Mouse (Mus musculus): ENCODE measurements around the gene Cradd.

Gene Cradd

DNA sequence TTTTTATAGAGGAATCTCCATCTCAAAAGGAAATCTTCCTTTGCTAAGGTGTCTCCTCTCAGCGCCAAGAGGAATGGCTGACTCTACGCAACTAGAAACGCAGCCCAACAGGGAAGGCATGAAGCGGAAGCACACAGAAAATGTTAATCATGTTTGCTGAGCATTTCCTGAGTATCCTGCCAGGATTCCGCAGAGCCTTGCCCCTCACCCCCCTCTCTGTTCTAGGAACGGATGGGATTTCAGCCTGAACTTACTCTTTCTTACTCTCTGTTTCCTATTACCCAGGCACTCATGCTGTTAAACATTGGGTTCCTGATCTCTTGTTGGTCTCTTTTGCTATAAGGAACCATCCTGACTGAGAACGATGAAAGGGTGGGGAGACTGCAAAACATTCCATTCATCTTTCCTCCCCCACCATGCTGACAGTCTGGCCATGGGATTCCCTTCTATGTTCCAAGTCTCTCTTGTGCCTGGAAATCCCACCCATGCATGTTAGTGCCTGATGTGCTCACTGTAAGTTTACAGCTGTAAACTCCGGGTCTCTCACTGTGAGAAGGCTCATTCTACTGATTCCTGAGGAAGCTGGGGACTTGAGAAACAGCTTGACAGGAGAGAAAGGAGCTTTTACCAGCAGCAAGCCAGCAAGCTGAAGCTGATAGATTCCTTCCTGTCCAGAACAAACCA is 161.1 kb downstream of the Cradd start:
- DNase-seq (ENCODE audit: low read depth, low spot score), result no peak

GRCm38 (mm10) chr10:95159675-95160256 is 164.2 kb downstream of the Cradd start:
- DNase-seq (ENCODE audit: low read depth, low spot score), result no peak

GRCm38 (mm10) chr10:95156410-95156809 is 167.5 kb downstream of the Cradd start:
- DNase-seq (ENCODE audit: low read depth, low spot score), result peak; percentile 40

GRCm38 (mm10) chr10:95154675-95155074 is 169.3 kb downstream of the Cradd start:
- DNase-seq (ENCODE audit: low read depth, low spot score), result no peak

DNA sequence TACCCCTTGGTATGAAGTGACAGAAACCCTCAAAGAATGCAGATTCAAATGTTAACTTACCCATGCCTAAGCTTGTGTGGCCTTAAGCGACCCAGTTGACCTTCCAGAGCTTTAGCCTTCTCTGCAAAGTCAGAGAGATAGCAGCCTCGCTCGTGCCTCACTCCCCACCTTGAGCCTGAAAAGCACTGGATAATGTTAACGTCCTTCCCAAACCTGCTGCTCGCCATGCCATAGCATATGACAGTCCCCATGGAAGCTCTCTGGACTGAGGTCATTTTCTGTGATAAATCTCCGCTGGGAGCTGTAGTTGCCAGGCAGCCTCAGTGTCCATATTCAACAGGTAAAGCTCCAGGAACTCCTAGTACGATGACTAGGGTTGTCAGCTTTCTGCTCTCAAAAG is 170.7 kb downstream of the Cradd start:
- no peak for DNase-seq (ENCODE audit: low read depth, low spot score)

GRCm38 (mm10) chr10:95152503-95152989 is 171.4 kb downstream of the Cradd start:
- DNase-seq (ENCODE audit: low read depth, low spot score), result no peak

- no peak for DNase-seq (ENCODE audit: low read depth, low spot score)
These were observed 172.7 kb downstream of the Cradd start for GRCm38 (mm10) chr10:95151012-95151768.

- no peak for DNase-seq (ENCODE audit: low read depth, low spot score)
These were observed 174.3 kb downstream of the Cradd start for GRCm38 (mm10) chr10:95149666-95150065.

GRCm38 (mm10) chr10:95148641-95149040 is 175.3 kb downstream of the Cradd start:
- no peak for DNase-seq (ENCODE audit: low read depth, low spot score)

DNA sequence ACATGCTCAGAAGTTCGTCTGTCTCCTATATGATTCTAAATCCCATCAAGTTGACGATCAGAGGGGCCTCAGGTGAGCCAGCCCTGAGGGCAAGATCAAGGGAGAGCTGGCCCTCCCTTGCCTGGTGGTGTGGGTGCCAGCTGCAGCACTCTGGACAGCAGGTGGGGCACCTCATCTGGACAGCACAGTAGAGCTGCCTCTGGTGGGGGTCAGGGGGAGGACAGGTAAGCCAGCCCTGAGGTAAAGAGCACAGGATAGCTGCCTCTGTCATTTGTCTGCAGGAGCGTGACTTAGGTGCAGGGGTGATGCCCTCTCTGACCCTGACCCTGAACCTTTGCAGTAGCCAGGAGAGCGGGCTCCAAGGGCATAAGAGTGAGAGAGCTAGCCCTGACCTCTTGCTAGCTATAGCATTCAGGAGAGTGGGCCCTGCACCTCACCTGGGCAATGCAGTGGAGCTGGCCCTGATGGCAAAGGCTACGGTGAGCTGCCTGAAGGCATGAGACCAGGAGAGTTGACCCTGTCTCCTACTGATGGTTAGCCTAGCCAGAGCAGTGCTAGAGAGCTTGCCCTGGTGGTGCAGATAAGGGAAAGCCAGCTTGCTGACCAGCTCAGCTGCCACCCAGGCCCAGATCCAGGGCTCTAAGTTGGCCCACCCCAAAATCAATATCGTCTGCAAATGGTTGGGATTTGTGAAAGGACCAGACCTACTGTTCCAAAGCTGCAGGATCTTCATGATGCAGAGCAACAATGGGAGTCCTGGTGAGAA is 176.6 kb downstream of the Cradd start:
- no peak for DNase-seq (ENCODE audit: low read depth, low spot score)

DNA sequence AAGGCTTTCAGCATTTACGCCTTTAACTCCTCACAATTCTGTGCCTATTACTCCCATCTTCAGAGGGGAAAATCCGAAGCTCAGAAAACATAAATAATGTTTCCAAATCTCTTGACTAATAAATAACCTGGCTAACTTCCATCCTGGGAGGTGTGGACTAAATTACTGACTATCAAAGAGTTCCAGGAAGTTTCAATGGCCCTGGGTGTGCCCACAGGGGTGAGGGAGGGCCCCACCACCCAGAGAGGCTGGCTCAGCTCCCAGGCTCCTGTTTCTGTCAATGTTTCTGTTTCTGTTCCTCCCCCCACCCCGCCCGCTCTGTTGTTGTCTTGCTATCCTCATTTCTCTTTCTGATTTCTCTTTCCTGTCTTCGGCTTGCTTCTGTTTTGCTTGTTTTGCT is 177.4 kb downstream of the Cradd start:
- no peak for DNase-seq (ENCODE audit: low read depth, low spot score)

DNA sequence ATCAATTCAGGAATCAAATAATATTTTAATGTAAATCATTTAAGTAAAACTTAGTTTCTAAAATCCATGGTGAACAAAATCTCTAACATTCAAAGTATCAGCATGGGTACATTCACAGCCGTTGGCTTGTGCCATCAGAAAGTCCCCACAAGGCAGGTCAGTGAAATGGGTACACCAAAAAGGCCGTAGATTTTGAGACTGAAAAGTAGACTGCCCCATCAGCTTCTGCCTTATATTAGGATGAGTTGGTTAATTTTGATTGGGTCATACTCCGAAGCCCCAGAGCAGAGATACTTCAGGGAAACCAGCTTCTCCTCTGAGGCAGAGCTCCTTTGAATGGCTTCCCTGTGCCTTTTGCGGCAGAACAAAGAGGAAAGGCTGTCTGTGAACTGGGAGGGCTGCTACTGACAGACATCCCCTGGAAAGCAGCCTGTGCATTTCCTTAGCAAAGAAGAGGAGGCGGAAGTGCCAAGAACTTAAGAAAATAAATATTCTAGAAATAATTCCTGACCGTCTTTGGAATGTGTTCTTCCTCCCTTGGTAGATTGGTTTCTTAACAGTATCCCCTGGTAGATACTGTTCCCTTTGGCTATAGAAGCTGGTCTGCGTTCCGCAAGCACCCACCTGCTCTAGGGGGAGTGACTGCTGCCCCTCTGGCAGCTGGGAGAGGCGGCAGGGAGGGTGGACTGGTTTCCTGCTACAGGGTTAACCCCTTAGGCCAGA is 178.6 kb downstream of the Cradd start:
- DNase-seq (ENCODE audit: low read depth, low spot score), result no peak

DNA sequence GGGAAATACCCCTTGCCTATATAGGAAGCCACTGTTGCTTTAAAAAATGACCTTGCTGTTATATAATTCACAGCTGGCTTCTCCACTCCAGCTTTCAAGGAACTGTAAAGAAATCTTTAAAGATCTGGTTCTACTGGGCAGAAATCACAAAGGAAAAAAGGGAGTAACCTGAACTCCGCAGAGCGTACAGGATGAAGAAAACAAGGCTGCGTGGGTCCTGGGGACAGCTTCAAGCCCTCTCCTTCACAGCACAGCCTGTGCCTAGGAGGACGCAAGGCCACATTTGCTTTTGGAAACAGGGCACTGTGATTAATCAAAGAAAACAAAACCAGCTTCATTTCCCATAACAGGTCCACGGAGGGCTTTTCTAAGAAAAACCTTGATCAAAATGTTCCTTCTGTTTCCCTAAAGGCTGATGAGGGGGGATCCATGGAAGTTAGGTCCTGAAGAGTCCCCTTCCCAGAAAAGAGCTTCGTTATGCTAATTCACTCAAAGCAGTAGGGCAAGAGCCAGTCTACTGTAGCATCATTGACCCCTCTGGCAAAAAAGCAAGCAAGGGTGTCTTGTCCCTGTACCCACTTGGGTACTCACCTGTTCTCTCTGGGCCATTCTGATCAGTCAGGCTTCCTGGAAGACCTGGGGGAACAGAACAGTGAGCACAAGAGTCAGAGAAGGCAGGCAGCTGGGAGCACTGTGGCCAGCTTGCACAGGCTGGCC is 179.4 kb downstream of the Cradd start:
- DNase-seq (ENCODE audit: low read depth, low spot score), result no peak

- DNase-seq (ENCODE audit: low read depth, low spot score), result no peak
These were observed 180.4 kb downstream of the Cradd start for GRCm38 (mm10) chr10:95143446-95144114.

DNA sequence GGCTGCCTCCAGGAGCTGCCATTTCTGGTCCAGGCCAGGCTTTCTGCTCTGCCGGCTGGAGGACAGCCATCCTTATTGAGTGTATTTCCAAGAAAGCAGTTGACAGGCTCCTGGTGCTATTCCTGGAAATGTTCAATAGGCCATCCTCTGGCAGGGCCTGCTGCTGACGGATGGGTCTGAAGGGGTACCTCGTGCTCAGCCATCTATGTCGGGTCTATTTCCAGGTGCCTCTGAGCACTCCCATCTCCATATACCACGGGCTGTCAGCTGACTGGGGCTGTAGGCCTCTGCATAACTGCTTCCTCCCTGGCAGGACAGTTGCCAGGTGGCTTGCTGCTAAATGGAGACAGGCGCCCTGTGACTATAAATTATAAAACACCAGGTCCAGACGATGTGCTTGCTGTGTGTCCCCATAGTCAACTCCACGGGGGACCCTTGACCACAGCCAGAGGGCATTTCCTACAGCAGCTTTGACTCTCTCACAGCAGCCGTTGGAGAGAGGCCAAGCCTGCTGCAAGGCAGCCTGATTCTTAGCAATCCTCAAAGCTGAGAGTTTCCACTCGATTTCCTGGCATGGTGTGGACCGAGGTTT is 181.0 kb downstream of the Cradd start:
- no peak for DNase-seq (ENCODE audit: low read depth, low spot score)

DNA sequence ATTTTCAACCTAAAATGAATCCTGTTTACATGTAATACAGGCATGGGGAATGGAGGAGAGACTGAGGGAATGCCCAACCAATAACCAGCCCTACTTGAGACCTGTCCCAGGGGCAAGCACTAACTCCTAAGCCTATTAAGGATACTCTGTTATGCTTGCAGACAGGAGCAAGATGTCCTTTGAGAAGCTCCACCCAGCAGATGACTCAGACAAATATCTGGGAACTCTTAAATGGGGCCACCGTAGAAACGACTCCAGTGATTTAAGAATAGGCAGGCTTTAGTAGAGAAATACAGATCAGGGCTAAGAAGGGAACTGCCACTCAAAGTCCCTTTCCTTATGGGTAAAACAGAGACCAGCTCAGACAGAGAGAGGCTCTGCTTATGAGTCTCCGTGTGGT is 182.9 kb downstream of the Cradd start:
- DNase-seq (ENCODE audit: low read depth, low spot score), result no peak

GRCm38 (mm10) chr10:95140191-95140590 is 183.7 kb downstream of the Cradd start:
- no peak for DNase-seq (ENCODE audit: low read depth, low spot score)

GRCm38 (mm10) chr10:95139645-95140044 is 184.3 kb downstream of the Cradd start:
- no peak for DNase-seq (ENCODE audit: low read depth, low spot score)

GRCm38 (mm10) chr10:95133057-95133456 is 190.9 kb downstream of the Cradd start:
- no peak for DNase-seq (ENCODE audit: low read depth, low spot score)
